ENCODE assay signal across 8 mouse cellular contexts in genomic region chr11:110365016-110365415, GRCm38 (mm10). TPM values are rescaled to one million over a fixed set of nuclear protein-coding genes. Genes with fewer than 3 reads are reported as not detected.
A peak's percentile ranks its signal among the peaks of the same experiment; 100 is the strongest.
DNase-seq lines count a peak whose midpoint lies in the region; ATAC-seq lines count a peak whose summit lies in the region.

No protein-coding gene starts in this region.

- H3K4me1 ChIP-seq in intestine, embryonic 14.5 days (replicated peaks; ENCODE audit: control insufficient read depth, insufficient read depth, low read length): no peaks in the 10 kb centered on the region
- H3K4me1 ChIP-seq in intestine, embryonic 16.5 days (ENCODE audit: control insufficient read depth, insufficient read depth, low read length): no peaks in the 10 kb centered on the region
- H3K4me1 ChIP-seq in embryonic facial prominence, embryonic 11.5 days (ENCODE audit: control insufficient read depth, insufficient read depth, low read length): no peaks in the 10 kb centered on the region

- no peaks in the 10 kb centered on the region for H3K27me3 ChIP-seq in intestine, embryonic 14.5 days (replicated peaks; ENCODE audit: control insufficient read depth, insufficient read depth, low read length)
- no peaks in the 10 kb centered on the region for H3K27me3 ChIP-seq in intestine, embryonic 16.5 days (replicated peaks; ENCODE audit: control insufficient read depth, insufficient read depth, low read length)
- H3K27me3 ChIP-seq in embryonic facial prominence, embryonic 11.5 days (ENCODE audit: control insufficient read depth, insufficient read depth, low read length): no peaks in the 10 kb centered on the region

- no peaks in the 10 kb centered on the region for H3K36me3 ChIP-seq in intestine, embryonic 14.5 days (ENCODE audit: control insufficient read depth, insufficient read depth, low read length)
- no peaks in the 10 kb centered on the region for H3K36me3 ChIP-seq in intestine, embryonic 16.5 days (ENCODE audit: control insufficient read depth, insufficient read depth, low read length)
- H3K36me3 ChIP-seq in embryonic facial prominence, embryonic 11.5 days (replicated peaks; ENCODE audit: control insufficient read depth, insufficient read depth, low read depth, low read length): no peaks in the 10 kb centered on the region

- ATAC-seq in intestine, embryonic 14.5 days (replicated peaks; ENCODE audit: low FRiP score, low TSS enrichment, low read depth): no peak
- ATAC-seq in intestine, embryonic 16.5 days: no peak
- ATAC-seq in embryonic facial prominence, embryonic 11.5 days (replicated peaks; ENCODE audit: insufficient number of reproducible peaks, low FRiP score, low TSS enrichment, low read depth): no peak
- no peak for ATAC-seq in inflammation-experienced regulatory T-cells, adult 6 months

- no peak overlapping the region for H3K9ac ChIP-seq in intestine, embryonic 14.5 days (ENCODE audit: low read length)
- H3K9ac ChIP-seq in intestine, embryonic 16.5 days (ENCODE audit: low read depth, low read length): no peak overlapping the region
- no peak overlapping the region for H3K9ac ChIP-seq in embryonic facial prominence, embryonic 11.5 days (replicated peaks; ENCODE audit: low read length)

- H3K4me3 ChIP-seq in intestine, embryonic 14.5 days (ENCODE audit: low read depth, low read length): no peak overlapping the region
- no peak overlapping the region for H3K4me3 ChIP-seq in intestine, embryonic 16.5 days (ENCODE audit: low read length)
- H3K4me3 ChIP-seq in embryonic facial prominence, embryonic 11.5 days (ENCODE audit: low read depth, low read length): no peak overlapping the region

- WGBS in intestine, embryonic 14.5 days: 80% methylated on average over 3 of the region's 3 CpGs
- 73% methylated on average over 3 of the region's 3 CpGs for WGBS in intestine, embryonic 16.5 days
- WGBS in embryonic facial prominence, embryonic 11.5 days: 71% methylated on average over 3 of the region's 3 CpGs

- no peak overlapping the region for H3K27ac ChIP-seq in intestine, embryonic 14.5 days (ENCODE audit: low read depth)
- no peak overlapping the region for H3K27ac ChIP-seq in intestine, embryonic 16.5 days (ENCODE audit: low read length)
- no peak overlapping the region for H3K27ac ChIP-seq in embryonic facial prominence, embryonic 11.5 days (replicated peaks; ENCODE audit: low read depth, low read length)

- 0 out of 2 replicates have a peak, but pooled peaks cover under 1% of the 10 kb centered on the region for H3K9me3 ChIP-seq in intestine, embryonic 14.5 days (ENCODE audit: control insufficient read depth, low read length)
- H3K9me3 ChIP-seq in intestine, embryonic 16.5 days (ENCODE audit: control insufficient read depth, low read length): no peaks in the 10 kb centered on the region
- H3K9me3 ChIP-seq in embryonic facial prominence, embryonic 11.5 days (replicated peaks; ENCODE audit: control insufficient read depth, low read length): no peaks in the 10 kb centered on the region

- no peak overlapping the region for H3K4me2 ChIP-seq in intestine, embryonic 14.5 days (ENCODE audit: low read length)
- H3K4me2 ChIP-seq in intestine, embryonic 16.5 days (ENCODE audit: low read depth, low read length): no peak overlapping the region
- H3K4me2 ChIP-seq in embryonic facial prominence, embryonic 11.5 days (ENCODE audit: low read depth, low read length): no peak overlapping the region

- peak; percentile 62 for DNase-seq in intestine, embryonic 14.5 days (ENCODE audit: low spot score)
- peak; percentile 85 to 88 for DNase-seq in B cell, adult 2 months
- DNase-seq in R1 (ENCODE audit: low read depth, low spot score): peak; percentile 70
- DNase-seq in embryonic facial prominence, embryonic 11.5 days (ENCODE audit: low spot score): peak; percentile 72
- DNase-seq in kidney, postnatal 4 days: peak; percentile 78
- DNase-seq in naive thymus-derived CD4-positive, alpha-beta T cell, adult 2 months (ENCODE audit: low read depth): peak; percentile 50

RNA-seq across cellular contexts. Expression of gene Abca5, which starts 27.5 kb away (rescaled TPM):
- polyA plus RNA-seq in intestine, embryonic 14.5 days (2014; fragmentation: Nextera tagmentation; extraction: Ambion mirVana): 4.7 and 5.4 TPM in 2 replicates
- polyA plus RNA-seq in intestine, embryonic 16.5 days (2015; fragmentation: Nextera tagmentation; extraction: Ambion mirVana): 1.9 and 2.7 TPM in 2 replicates
- 4.7 and 4.8 TPM in 2 replicates for polyA plus RNA-seq in embryonic facial prominence, embryonic 11.5 days (2014; fragmentation: Nextera tagmentation; extraction: Ambion mirVana)
- polyA plus RNA-seq in inflammation-experienced regulatory T-cells, adult 6 months (2017; shearing (Covaris generic)): under 1 TPM; 0.33 to 0.84 (median 0.50) TPM

RNA-seq across cellular contexts. Expression of gene Map2k6, which starts 33.9 kb away (rescaled TPM):
- polyA plus RNA-seq in intestine, embryonic 14.5 days (2014; fragmentation: Nextera tagmentation; extraction: Ambion mirVana): 25.5 and 26.4 TPM in 2 replicates
- polyA plus RNA-seq in intestine, embryonic 16.5 days (2015; fragmentation: Nextera tagmentation; extraction: Ambion mirVana): 15.4 and 17.4 TPM in 2 replicates
- polyA plus RNA-seq in embryonic facial prominence, embryonic 11.5 days (2014; fragmentation: Nextera tagmentation; extraction: Ambion mirVana): 54.0 and 54.3 TPM in 2 replicates
- polyA plus RNA-seq in inflammation-experienced regulatory T-cells, adult 6 months (2017; shearing (Covaris generic)): 1 to 10 TPM; 6.1 to 8.3 (median 6.5) TPM
